Mouse (Mus musculus) retina, embryonic 14.5 days (tissue): ENCODE measurements at regions not wholly inside any gene's neighbourhood (a gene's known extent, or its start where the extent isn't known, plus 50 kb on each side); places are given as distances from the start of the nearest gene placed in this dataset.

ENCODE experiments used
- DNase-seq: peaks from one replicate; pipeline ENCODE4 v3.0.0-alpha.2; 2015; ENCODE audit warnings: low spot score

GRCm38 (mm10) chr11:17743821-17744220 lies 209.9 kb downstream of the Etaa1 start:
- no peak for DNase-seq

DNA sequence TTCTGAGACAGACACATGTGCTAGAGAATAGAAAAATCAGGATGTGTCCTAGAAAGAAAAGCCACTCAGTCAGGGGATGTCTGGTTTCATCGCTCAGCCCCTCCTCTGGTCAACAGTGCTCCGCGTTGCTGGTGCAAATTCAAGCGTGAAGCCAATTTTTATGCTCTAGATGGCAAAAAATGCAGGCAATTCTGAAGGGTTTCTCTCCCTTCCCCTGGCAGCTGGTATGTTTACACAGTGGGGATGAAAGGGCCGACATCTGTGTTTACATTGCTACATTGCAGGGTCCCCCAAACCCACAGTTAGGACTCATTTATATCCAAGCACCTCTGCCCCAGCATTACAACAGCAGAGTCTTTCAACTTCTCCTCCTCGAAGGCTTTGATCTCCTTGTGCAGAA lies 203.3 kb downstream of the Etaa1 start:
- peak; percentile 84 for DNase-seq

GRCm38 (mm10) chr11:17759224-17759623 lies 194.5 kb downstream of the Etaa1 start:
- DNase-seq: no peak

- no peak for DNase-seq
These were observed 190.3 kb downstream of the Etaa1 start for GRCm38 (mm10) chr11:17763411-17763810.

- no peak for DNase-seq
These were observed 189.5 kb downstream of the Etaa1 start for GRCm38 (mm10) chr11:17764146-17764545.

DNA sequence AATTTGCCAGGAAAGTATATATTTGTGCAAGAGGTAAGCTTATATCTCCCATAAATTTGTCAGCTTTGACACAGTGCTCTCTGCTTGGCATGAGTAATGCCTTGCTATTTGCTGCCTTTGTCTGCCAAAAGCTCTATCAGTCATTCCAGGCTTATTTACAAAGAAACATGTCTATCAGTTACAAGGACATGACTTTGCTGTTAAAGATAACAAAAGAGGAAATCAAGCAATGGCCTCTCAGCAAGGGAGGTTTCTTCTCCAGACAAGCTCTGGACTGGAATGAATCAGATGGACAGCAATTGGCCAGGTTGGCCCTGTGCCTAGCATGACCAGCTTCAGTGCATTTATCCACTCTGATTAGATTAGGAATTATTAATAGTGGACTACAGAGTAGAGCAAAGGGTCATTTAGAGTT lies 185.3 kb downstream of the Etaa1 start:
- peak; percentile 52 for DNase-seq

DNA sequence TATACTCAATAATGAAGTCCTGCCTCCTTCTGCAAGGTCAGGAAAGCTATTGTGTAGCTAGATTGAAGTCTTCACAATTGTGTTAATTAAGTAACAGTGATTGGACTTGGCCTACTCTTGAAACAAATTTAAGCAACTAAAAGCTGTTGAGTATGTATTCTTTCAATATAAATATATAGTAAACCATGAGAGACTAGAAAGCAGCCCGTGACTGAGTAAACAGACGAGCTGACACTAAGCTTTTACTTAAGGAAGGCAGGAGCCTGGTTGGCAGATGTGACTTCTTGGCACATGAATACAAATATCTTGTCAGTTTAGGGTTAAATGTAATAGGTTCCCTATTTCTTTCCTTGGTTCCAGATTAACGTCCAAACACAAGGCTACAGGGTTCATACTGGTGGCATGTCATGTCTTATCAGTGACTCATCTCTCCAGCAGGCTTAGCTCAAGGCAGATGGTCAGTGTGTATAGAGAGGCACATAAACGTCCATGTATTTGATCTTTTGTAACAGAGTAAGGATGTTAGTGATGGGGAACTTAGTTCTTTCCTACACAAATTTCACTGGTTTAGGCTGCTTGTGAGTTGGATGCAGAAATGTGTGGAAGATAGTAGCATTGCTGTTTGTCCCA lies 184.7 kb downstream of the Etaa1 start:
- no peak for DNase-seq

DNA sequence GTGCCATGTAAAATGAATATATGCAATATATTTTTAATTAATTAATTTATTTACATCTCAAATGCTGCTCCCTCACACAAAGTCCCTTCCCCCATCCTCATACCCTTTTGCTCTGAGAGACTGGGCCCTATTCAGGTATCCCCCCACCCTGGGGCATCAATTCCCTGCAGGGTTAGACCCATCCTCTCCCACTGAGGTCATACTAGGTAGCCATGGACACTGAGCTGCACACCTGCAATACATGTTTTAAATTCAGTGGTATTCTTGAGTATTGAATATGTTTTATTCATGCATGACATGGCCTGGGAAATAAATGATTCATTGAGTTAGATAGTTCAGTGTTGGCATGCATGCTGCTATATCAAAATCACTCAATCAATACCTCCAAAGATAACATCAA lies 156.0 kb downstream of the Etaa1 start:
- DNase-seq: no peak

- DNase-seq: no peak
These were observed 145.8 kb downstream of the Etaa1 start for GRCm38 (mm10) chr11:17807851-17808250.

DNA sequence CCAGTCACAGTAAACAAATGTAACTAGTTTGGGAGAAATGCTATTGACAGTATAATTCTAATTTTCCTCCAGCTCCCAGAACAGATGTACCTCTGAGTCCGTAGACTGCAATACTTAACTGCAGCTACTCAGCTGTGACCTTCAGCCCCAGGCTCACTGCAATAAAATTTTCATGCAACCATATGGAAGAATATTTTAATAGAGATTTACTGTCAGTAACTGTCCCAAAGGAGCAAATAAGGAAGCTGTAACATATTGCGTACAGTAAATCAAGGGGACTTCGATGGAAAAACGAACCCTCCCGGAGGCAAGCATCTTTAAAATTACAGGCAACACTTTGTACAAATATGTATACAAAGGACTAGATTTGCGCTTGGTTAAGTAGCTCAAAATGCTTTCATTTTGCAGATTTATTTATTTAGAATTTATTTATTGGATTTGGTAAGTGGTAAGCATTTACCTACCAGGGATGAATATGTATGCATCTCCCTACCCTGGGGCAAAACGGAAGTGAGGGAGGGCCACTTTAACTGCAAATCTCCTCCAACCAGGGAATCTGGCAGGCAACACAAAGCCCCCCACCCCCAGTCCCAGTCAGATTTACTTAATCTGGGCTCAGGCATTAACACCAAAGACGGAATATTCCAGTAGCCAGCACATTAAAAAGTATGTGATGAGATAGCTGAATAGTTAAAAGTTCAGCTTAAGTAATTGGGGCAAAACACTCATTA lies 141.7 kb downstream of the Etaa1 start:
- DNase-seq: no peak

- no peak for DNase-seq
These were observed 111.0 kb downstream of the Etaa1 start for GRCm38 (mm10) chr11:17842642-17843041.

DNA sequence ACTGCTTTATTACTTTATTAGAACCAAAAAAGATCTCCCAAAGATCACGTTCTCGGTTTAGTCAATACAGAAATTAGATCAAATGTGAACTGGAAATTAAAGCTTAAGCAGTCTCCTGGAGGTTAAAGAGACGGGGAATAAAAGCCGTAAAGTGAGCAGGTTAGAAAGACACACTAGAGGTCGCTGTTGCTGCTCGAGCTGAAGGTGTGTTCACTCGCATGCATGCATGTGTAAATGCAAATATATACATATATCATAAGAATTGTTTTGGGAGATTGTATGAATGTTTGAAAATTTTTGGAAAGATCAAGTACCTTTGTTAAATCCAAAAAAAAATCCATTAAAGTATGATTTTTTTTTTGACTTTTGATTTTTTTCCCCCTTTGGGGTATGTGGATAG lies 101.3 kb downstream of the Etaa1 start:
- DNase-seq: peak; percentile 58

- no peak for DNase-seq
These were observed 100.3 kb downstream of the Etaa1 start for GRCm38 (mm10) chr11:17853246-17853804.

GRCm38 (mm10) chr11:17853832-17854231 lies 99.8 kb downstream of the Etaa1 start:
- DNase-seq: no peak

DNA sequence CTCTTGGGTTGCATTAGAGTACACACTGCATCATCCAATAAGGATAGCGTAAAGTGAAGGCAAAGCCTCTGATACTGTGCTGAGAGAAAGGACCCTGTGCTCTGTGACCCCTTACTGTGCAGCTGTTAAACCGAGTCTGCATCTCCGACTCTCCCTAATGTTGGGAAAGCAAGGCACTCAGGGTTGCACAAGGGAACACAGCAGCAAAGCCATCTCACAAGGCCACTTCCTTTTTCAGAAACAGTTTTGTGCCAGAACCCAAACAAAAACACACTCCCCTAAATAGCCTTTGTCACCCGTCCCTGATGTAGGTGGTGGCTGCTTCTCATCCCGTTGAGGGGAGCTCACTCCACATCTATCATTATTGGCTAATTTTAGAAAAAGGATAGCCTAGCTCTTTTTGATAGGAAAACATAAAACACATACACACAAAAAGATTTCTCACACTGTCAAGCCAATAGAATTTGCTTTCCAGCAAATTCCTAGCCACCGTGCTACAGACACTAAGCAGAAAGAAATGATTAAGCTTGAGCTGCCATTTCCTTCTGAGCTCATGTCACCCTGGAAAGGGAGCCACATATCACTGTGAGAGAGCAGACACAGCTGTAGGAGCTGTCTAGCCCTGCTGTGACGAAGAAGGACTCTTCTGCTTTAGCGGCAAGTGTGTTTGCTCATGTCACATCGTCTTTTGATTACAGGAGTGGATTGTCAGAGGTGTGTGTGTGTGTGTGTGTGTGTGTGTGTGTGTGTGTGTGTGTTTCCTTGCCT lies 94.1 kb downstream of the Etaa1 start:
- no peak for DNase-seq

- DNase-seq: no peak
These were observed 88.8 kb downstream of the Etaa1 start for GRCm38 (mm10) chr11:17864833-17865397.

- DNase-seq: no peak
These were observed 83.0 kb downstream of the Etaa1 start for GRCm38 (mm10) chr11:17870690-17871089.

DNA sequence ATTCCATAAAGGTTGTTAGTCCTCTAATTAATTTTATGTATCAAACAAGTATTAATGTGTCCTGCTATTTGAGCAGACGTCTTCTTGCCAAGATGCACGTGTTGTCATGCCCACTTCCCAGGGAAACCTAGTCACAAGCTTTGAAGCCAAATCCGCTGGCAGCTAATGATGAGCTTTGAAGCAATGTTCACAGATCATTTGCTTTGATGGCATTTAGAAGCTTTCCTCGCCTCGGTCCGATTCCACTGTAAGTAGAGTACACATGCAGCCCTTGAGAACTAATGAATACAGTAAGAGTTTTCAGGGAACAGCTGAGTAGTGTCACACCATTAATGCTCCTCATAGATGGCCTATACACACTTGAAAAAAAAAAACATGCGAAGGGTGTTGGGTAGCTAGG lies 81.8 kb downstream of the Etaa1 start:
- DNase-seq: no peak

GRCm38 (mm10) chr11:17883276-17883675 lies 70.4 kb downstream of the Etaa1 start:
- DNase-seq: no peak
